Mouse (Mus musculus) T-cell, adult 66 days (primary cell): ENCODE measurements around the gene Zfp989. TPM values are rescaled to one million over a fixed set of nuclear protein-coding genes. Genes with fewer than 3 reads are reported as not detected.

Source experiments
- total RNA-seq, 2 experiments: library from RNA; stranded (reverse); gene quantifications; 3 replicates in 1 of 2; 4 replicates in 1 of 2; pipeline ENCODE4 v1.2.4; 2023

Gene Zfp989
- total RNA-seq = 1 to 10 TPM; 1.3 to 2.4 TPM

GRCm38 (mm10) chr4:146971757-146972156, at the start of gene Zfp989:
TSS of gene Zfp989 (plus strand) at chr4:146971976.

DNA sequence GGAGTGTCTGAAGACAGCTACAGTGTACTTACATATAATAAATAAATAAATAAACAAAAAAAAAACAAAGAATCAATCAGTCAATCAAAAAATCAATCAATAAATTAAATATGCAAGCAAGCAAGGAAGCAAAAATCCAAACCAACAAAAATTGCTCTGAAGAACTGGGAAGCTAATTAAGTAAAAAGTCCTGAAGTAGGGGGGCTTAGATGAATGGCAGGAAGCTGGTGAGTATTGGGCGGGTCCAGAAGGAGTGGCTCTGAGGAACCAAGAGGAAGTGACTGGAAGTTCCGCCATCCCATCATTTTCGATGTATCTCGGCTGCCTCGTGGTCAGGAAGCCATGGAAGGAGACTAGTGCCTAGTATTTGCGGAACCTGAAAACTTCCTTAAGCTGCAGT, 49.8 kb downstream of the Zfp989 start, which contains the start of gene Rex2:
Gene Rex2, plus strand, starts transcription at position 301 of the 400 bp plus-strand sequence.

Other genes starting within 250 kb of the Zfp989 start
- gene Gm21411, start 62.4 kb upstream of the Zfp989 start, total RNA-seq = under 1 TPM in 1 of 2 experiments, not detected in 1; 0.79 TPM
- gene Rex2, start 49.9 kb downstream of the Zfp989 start, total RNA-seq = 1 to 10 TPM; 1.5 to 2.0 TPM
- gene Zfp991, start 160.1 kb downstream of the Zfp989 start, total RNA-seq = 1 to 10 TPM; 3.6 to 7.0 TPM